In the genomic region with DNA sequence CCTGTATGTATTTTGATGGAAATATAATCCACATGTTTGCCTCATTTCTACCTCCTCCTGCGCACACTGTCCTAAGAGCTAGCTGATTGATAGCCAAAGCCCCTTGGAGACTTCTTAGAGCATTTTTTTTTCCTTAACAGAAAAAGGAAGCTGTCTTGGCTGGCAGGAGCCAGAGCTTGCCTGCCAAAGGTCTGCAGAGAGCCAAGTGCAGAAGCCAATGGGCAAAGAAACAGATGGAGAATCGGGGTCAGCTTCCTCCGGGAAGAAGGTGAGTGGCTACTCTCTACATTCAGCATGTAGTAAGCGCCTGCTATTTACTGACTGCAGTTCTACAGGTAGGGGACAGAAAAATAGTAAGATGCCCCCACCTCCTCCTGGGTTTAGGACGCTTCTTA, we compare ENCODE assay signal across 21 mouse cellular contexts.
DNase-seq lines count a peak whose midpoint lies in the region; ATAC-seq and TF ChIP-seq lines count a peak whose summit lies in the region.
"Had no signal": no experiment of that assay in that cellular context is flagged by ENCODE, and none has a peak within 500 bp of the region (broad histone marks: within the 10 kb centered on the region; RNA-seq: fewer than 3 reads in every experiment).

No protein-coding gene starts in this region.

- no peak for TF ChIP-seq CTCF in hindbrain, postnatal 0 days (IDR thresholded peaks at IDR 0.05; ENCODE audit: low read depth)

- no peaks in the 10 kb centered on the region for H3K9me3 ChIP-seq in hindbrain, postnatal 0 days (ENCODE audit: low read length)
- H3K9me3 ChIP-seq in hindbrain, embryonic 11.5 days (ENCODE audit: control insufficient read depth, low read length): no peaks in the 10 kb centered on the region
- H3K9me3 ChIP-seq: embryonic facial prominence, embryonic 10.5 days; forebrain, embryonic 15.5 days; heart, embryonic 10.5 days; hindbrain, embryonic 10.5 days; limb, embryonic 15.5 days; midbrain, embryonic 12.5 days had no signal

- DNase-seq in hindbrain, postnatal 0 days (ENCODE audit: low spot score): peak; percentile 48
- DNase-seq in hindbrain, embryonic 11.5 days (ENCODE audit: low spot score): no peak
- peak; percentile 81 for DNase-seq in cerebellum, adult 11-12 months
- DNase-seq in cerebellum, adult 9-10 months: peak; percentile 85
- peak; percentile 32 for DNase-seq in skeletal muscle tissue, adult 2 months (ENCODE audit: low read depth, low spot score)
- DNase-seq in urinary bladder, postnatal 4 days (ENCODE audit: low spot score in 2 of 2): no peak
- DNase-seq in layer of hippocampus, adult 11-12 months (ENCODE audit: low spot score): no peak
- DNase-seq: adrenal gland, postnatal 14 days; gastrocnemius, postnatal 36 days; kidney, postnatal 25 days; lung, embryonic 14.5 days; right cerebral cortex, postnatal 25 days; thymus, postnatal 14 days had no signal

- WGBS in hindbrain, postnatal 0 days: 59% methylated on average over 5 of the region's 5 CpGs
- WGBS in hindbrain, embryonic 11.5 days: 84% methylated on average over 5 of the region's 5 CpGs

- no peak overlapping the region for H3K9ac ChIP-seq in hindbrain, postnatal 0 days (replicated peaks; ENCODE audit: low read length)
- no peak overlapping the region for H3K9ac ChIP-seq in hindbrain, embryonic 11.5 days (ENCODE audit: low read depth, low read length)
- H3K9ac ChIP-seq: forebrain, embryonic 15.5 days; limb, embryonic 15.5 days; liver, embryonic 14.5 days; lung, embryonic 14.5 days; midbrain, embryonic 12.5 days had no signal

- peaks cover 5% of the 10 kb centered on the region for H3K4me1 ChIP-seq in hindbrain, postnatal 0 days (ENCODE audit: insufficient read depth, low read length)
- H3K4me1 ChIP-seq in hindbrain, embryonic 11.5 days (replicated peaks; ENCODE audit: control insufficient read depth, insufficient read depth, low read length): peaks cover 1% of the 10 kb centered on the region; the same call in 1 of the 2 replicates

- H3K4me3 ChIP-seq in hindbrain, postnatal 0 days (ENCODE audit: low read length): no peak overlapping the region
- no peak overlapping the region for H3K4me3 ChIP-seq in hindbrain, embryonic 11.5 days (ENCODE audit: low read depth, low read length)
- H3K4me3 ChIP-seq: embryonic facial prominence, embryonic 10.5 days; forebrain, embryonic 15.5 days; heart, embryonic 10.5 days; hindbrain, embryonic 10.5 days; limb, embryonic 15.5 days; midbrain, embryonic 12.5 days had no signal

- H3K27me3 ChIP-seq in hindbrain, postnatal 0 days (ENCODE audit: insufficient read depth, low read length): peaks cover 16% of the 10 kb centered on the region
- peaks cover 7% of the 10 kb centered on the region for H3K27me3 ChIP-seq in hindbrain, embryonic 11.5 days (ENCODE audit: control insufficient read depth, insufficient read depth, low read length)
- H3K27me3 ChIP-seq: forebrain, embryonic 15.5 days had no signal

- H3K27ac ChIP-seq in hindbrain, postnatal 0 days: no peak overlapping the region
- no peak overlapping the region for H3K27ac ChIP-seq in hindbrain, embryonic 11.5 days (ENCODE audit: low read depth, low read length)
- H3K27ac ChIP-seq: embryonic facial prominence, embryonic 10.5 days; forebrain, embryonic 15.5 days; heart, embryonic 10.5 days; hindbrain, embryonic 10.5 days; limb, embryonic 15.5 days; liver, embryonic 14.5 days; midbrain, embryonic 12.5 days had no signal

- no peak overlapping the region for H3K4me2 ChIP-seq in hindbrain, postnatal 0 days (ENCODE audit: low read depth, low read length)
- no peak overlapping the region for H3K4me2 ChIP-seq in hindbrain, embryonic 11.5 days (replicated peaks; ENCODE audit: low read depth, low read length)
- H3K4me2 ChIP-seq: forebrain, embryonic 15.5 days; limb, embryonic 15.5 days; lung, embryonic 14.5 days; midbrain, embryonic 12.5 days had no signal

- ATAC-seq in hindbrain, postnatal 0 days: no peak
- no peak for ATAC-seq in hindbrain, embryonic 11.5 days (ENCODE audit: low FRiP score)
- ATAC-seq: intestine, postnatal 0 days had no signal

- no peaks in the 10 kb centered on the region for H3K36me3 ChIP-seq in hindbrain, postnatal 0 days (ENCODE audit: insufficient read depth, low read length)
- no peaks in the 10 kb centered on the region for H3K36me3 ChIP-seq in hindbrain, embryonic 11.5 days (ENCODE audit: control insufficient read depth, insufficient read depth, low read length)
- H3K36me3 ChIP-seq: embryonic facial prominence, embryonic 10.5 days; forebrain, embryonic 15.5 days; heart, embryonic 10.5 days; hindbrain, embryonic 10.5 days; limb, embryonic 15.5 days; midbrain, embryonic 12.5 days had no signal

Comparison
In these comparisons a context has a peak if more than half of its experiments do, and no peak if none do; other contexts are left out.
1. DNase-seq: peak in hindbrain, postnatal 0 days (single experiment), cerebellum, adult 11-12 months (single experiment), cerebellum, adult 9-10 months (single experiment) and skeletal muscle tissue, adult 2 months (single experiment); none in hindbrain, embryonic 11.5 days (single experiment), urinary bladder, postnatal 4 days (0 of 2) and layer of hippocampus, adult 11-12 months (single experiment).